Mouse (Mus musculus) testis, adult 2 months (tissue): ENCODE results near the gene Mvb12b. TPM values are rescaled to one million over a fixed set of nuclear protein-coding genes. Genes with fewer than 3 reads are reported as not detected.

Experiments
- H3K27ac ChIP-seq: fragments of 200-500 bp; 2 replicates; pipeline ENCODE4 v1.5.1; 2012; ENCODE audit warnings: low read depth, low read length; ENCODE audit not compliant: control insufficient read depth, insufficient read depth
- H3K27me3 ChIP-seq: fragments of 200-500 bp; 2 replicates; pipeline ENCODE4 v1.6.1; 2012; ENCODE audit warnings: mild to moderate bottlenecking, low read length, moderate library complexity; ENCODE audit not compliant: control insufficient read depth, insufficient read depth
- H3K36me3 ChIP-seq: fragments of 200-500 bp; 2 replicates; pipeline ENCODE4 v1.6.1; 2012; ENCODE audit warnings: mild to moderate bottlenecking, low read length; ENCODE audit not compliant: control insufficient read depth, insufficient read depth
- H3K4me1 ChIP-seq: fragments of 200-500 bp; 2 replicates; pipeline ENCODE4 v1.6.1; 2012; ENCODE audit warnings: low read length; ENCODE audit not compliant: control insufficient read depth, insufficient read depth
- H3K4me3 ChIP-seq: fragments of 200-500 bp; 2 replicates; pipeline ENCODE4 v1.5.1; 2012; ENCODE audit warnings: low read depth, mild to moderate bottlenecking, low read length, moderate library complexity, mixed read lengths; ENCODE audit not compliant: control insufficient read depth
- CTCF ChIP-seq: fragments of 200-500 bp; IDR thresholded peaks from 2 replicates; pipeline ENCODE4 v1.5.1; 2012; ENCODE audit warnings: low read depth, mild to moderate bottlenecking, inconsistent platforms, low read length, moderate library complexity; ENCODE audit not compliant: control insufficient read depth, insufficient read depth, insufficient replicate concordance
- POLR2A ChIP-seq: fragments of 200-500 bp; IDR thresholded peaks from 2 replicates; pipeline ENCODE4 v1.6.1; 2012; ENCODE audit warnings: low read depth, mild to moderate bottlenecking, inconsistent platforms, low read length, moderate library complexity; ENCODE audit not compliant: control insufficient read depth
- polyA plus RNA-seq: library from polyadenylated mRNA; depleted of rRNA; stranded (reverse); fragments of >200 nt; gene quantifications from 2 replicates; pipeline ENCODE4 v1.2.3, GENCODE M21; 2012

Gene Mvb12b
- polyA plus RNA-seq, 1 experiment = 2.0 TPM

- Histone ChIP-seq H3K4me3 (no peak overlapping the region), H3K4me1 (no peaks in the 10 kb centered on the region), H3K27me3 (no peaks in the 10 kb centered on the region), H3K27ac (no peak overlapping the region), H3K36me3 (no peaks in the 10 kb centered on the region)
- TF ChIP-seq CTCF = no peak
- no peak for TF ChIP-seq POLR2A
Measured at GRCm38 (mm10) chr2:33788131-33788530, 99.6 kb downstream of the Mvb12b start.

- TF ChIP-seq POLR2A = no peak
- TF ChIP-seq CTCF = no peak
- H3K4me3 ChIP-seq = no peak overlapping the region
- no peaks in the 10 kb centered on the region for H3K27me3 ChIP-seq
- no peaks in the 10 kb centered on the region for H3K4me1 ChIP-seq
- H3K36me3 ChIP-seq = no peaks in the 10 kb centered on the region
- no peak overlapping the region for H3K27ac ChIP-seq
Measured at GRCm38 (mm10) chr2:33786064-33786463, 101.7 kb downstream of the Mvb12b start.

GRCm38 (mm10) chr2:33785596-33785995 is 102.2 kb downstream of the Mvb12b start:
- no peak for TF ChIP-seq CTCF
- TF ChIP-seq POLR2A = no peak
- no peaks in the 10 kb centered on the region for H3K36me3 ChIP-seq
- no peak overlapping the region for H3K4me3 ChIP-seq
- H3K27ac ChIP-seq = no peak overlapping the region
- no peaks in the 10 kb centered on the region for H3K4me1 ChIP-seq
- no peaks in the 10 kb centered on the region for H3K27me3 ChIP-seq

- Histone ChIP-seq H3K4me1 (no peaks in the 10 kb centered on the region), H3K4me3 (no peak overlapping the region), H3K27ac (no peak overlapping the region), H3K36me3 (no peaks in the 10 kb centered on the region), H3K27me3 (no peaks in the 10 kb centered on the region)
- no peak for TF ChIP-seq CTCF
- no peak for TF ChIP-seq POLR2A
Measured at GRCm38 (mm10) chr2:33784721-33785120, 103.0 kb downstream of the Mvb12b start.

- H3K27ac ChIP-seq = no peak overlapping the region
- H3K36me3 ChIP-seq = no peaks in the 10 kb centered on the region
- H3K4me1 ChIP-seq = no peaks in the 10 kb centered on the region
- H3K27me3 ChIP-seq = no peaks in the 10 kb centered on the region
- no peak overlapping the region for H3K4me3 ChIP-seq
- TF ChIP-seq CTCF (no peak), POLR2A (no peak)
Measured at GRCm38 (mm10) chr2:33783419-33783818, 104.3 kb downstream of the Mvb12b start.

GRCm38 (mm10) chr2:33781655-33782400 is 105.9 kb downstream of the Mvb12b start:
- no peaks in the 10 kb centered on the region for H3K36me3 ChIP-seq
- H3K4me1 ChIP-seq = no peaks in the 10 kb centered on the region
- H3K27ac ChIP-seq = no peak overlapping the region
- TF ChIP-seq CTCF (no peak), POLR2A (no peak)
- no peaks in the 10 kb centered on the region for H3K27me3 ChIP-seq
- H3K4me3 ChIP-seq = no peak overlapping the region

- Histone ChIP-seq H3K27ac (no peak overlapping the region), H3K27me3 (no peaks in the 10 kb centered on the region), H3K4me3 (no peak overlapping the region), H3K36me3 (no peaks in the 10 kb centered on the region), H3K4me1 (no peaks in the 10 kb centered on the region)
- no peak for TF ChIP-seq POLR2A
- no peak for TF ChIP-seq CTCF
Measured at GRCm38 (mm10) chr2:33778466-33778865, 109.3 kb downstream of the Mvb12b start.
